Mouse (Mus musculus): ENCODE results near the gene Gm960. TPM values are rescaled to one million over a fixed set of nuclear protein-coding genes. Genes with fewer than 3 reads are reported as not detected.

The Gm960 gene
- polyA plus RNA-seq, 1 experiment from 2014 or later, result 4.7 TPM

DNA sequence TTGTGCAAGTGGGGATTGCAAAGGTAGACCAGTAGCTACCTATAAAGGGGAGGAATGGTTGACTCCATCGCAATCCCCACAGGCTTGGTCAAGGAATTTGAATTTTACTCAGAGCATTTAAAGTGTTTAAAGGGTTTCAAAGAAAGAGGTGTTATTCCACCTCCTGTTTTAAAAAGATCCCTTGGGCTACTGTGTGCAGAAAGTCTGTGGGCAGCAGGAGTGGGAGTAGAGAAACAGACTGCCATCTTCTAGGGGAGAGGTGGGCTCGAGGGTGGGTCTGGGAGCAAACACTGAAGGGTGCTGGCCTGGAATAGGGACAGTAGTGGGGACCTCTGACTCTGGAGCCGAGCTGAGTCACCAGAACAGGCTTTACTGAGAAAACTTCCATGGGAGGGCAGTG is 34.6 kb upstream of the Gm960 start:
- no peak for ATAC-seq (ENCODE audit: insufficient number of reproducible peaks, insufficient read depth, low FRiP score, low TSS enrichment)
- Histone ChIP-seq H3K4me3 (no peak overlapping the region), H3K9me3 (no peaks in the 10 kb centered on the region), H3K36me3 (peaks cover 2% of the 10 kb centered on the region), H3K9ac (no peak overlapping the region), H3K4me1 (no peaks in the 10 kb centered on the region), H3K27ac (no peak overlapping the region), H3K27me3 (no peaks in the 10 kb centered on the region), H3K4me2 (replicated peaks) (no peak overlapping the region)
- 79% methylated on average over 3 of the region's 3 CpGs for WGBS

DNA sequence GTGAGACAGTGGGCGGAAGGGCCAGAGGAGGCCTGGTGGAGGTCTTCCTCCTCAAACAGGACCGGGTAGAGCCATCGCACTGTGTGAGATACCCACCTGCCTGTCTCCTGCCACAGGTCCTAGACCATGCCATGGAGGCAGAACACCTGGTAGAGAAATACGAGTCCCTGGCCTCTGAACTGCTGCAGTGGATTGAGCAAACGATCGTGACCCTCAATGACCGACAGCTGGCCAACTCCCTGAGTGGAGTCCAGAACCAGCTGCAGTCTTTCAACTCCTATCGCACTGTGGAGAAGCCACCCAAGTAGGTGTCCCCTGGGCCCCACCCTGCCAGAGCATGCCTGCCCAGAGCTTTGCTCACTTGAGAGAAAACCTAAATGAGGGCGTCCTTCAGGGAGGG is 30.7 kb upstream of the Gm960 start:
- no peak for ATAC-seq (ENCODE audit: insufficient number of reproducible peaks, insufficient read depth, low FRiP score, low TSS enrichment)
- no peak overlapping the region for H3K9ac ChIP-seq
- H3K27ac ChIP-seq, result no peak overlapping the region
- 80% methylated on average over 9 of the region's 9 CpGs for WGBS
- no peak overlapping the region for H3K4me2 ChIP-seq (replicated peaks)
- no peak overlapping the region for H3K4me3 ChIP-seq
- no peaks in the 10 kb centered on the region for H3K36me3 ChIP-seq
- no peaks in the 10 kb centered on the region for H3K27me3 ChIP-seq
- no peaks in the 10 kb centered on the region for H3K9me3 ChIP-seq
- H3K4me1 ChIP-seq, result no peaks in the 10 kb centered on the region

DNA sequence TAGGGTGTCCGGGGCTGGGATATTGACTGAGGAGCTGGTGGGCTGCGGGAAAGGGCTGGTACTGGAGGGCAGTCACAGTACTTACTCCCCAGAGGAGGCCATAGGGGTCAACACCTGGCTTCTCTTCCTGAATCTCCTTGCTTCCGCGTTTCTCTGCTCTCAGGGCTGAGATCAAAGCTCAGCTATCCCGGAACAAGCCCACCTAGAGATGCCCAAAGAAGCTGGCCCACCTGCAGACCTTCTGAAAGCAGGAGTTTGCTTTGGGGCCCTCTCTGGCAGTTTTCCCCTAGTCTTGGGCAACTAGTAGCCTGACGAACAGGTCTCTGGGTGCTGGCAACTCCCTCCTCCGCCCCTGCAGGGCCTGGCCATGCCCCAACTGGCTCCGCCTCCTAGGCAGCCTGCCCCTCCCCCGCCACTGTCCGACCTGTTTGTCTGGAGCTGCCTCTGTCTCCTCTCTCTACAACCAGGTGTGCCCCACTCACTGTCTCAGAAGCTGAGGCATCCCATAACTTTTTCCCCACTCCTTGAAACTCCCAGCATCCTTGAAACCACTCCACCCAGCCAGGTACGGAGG is 22.3 kb upstream of the Gm960 start:
- Histone ChIP-seq H3K4me3 (peak overlapping the region; percentile 18), H3K36me3 (no peaks in the 10 kb centered on the region), H3K9me3 (0 out of 2 replicates have a peak, but pooled peaks cover 3% of the 10 kb centered on the region), H3K9ac (no peak overlapping the region), H3K4me1 (0 out of 2 replicates have a peak, but pooled peaks cover 15% of the 10 kb centered on the region), H3K4me2 (replicated peaks) (peak overlapping the region; percentile 30), H3K27ac (no peak overlapping the region), H3K27me3 (peaks cover 7% of the 10 kb centered on the region; the same call in 1 of the 2 replicates)
- ATAC-seq (ENCODE audit: insufficient number of reproducible peaks, insufficient read depth, low FRiP score, low TSS enrichment), result no peak
- WGBS, result 13% methylated on average over 11 of the region's 11 CpGs

DNA sequence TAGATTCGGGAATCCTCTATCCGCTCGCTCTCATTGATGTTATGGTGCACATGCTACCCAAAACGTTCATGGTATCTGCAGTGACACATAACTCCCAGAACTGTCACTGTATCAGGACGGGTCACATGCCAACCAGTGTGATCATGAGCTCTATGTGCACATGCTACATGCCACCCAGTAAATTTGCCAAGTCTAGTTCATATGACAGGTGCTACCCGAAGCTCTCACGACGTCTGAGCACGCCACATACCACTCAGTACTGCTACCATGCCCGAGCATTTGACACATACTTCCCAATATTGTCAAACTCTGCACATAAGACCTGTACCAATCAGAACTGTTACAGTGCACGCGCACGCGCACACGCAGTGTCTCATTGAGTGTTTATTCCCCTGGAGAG is 21.6 kb upstream of the Gm960 start:
- Histone ChIP-seq H3K27ac (no peak overlapping the region), H3K9ac (no peak overlapping the region), H3K4me2 (replicated peaks) (no peak overlapping the region), H3K27me3 (peaks cover 11% of the 10 kb centered on the region; the same call in 1 of the 2 replicates), H3K9me3 (0 out of 2 replicates have a peak, but pooled peaks cover 3% of the 10 kb centered on the region), H3K36me3 (no peaks in the 10 kb centered on the region), H3K4me3 (no peak overlapping the region), H3K4me1 (0 out of 2 replicates have a peak, but pooled peaks cover 15% of the 10 kb centered on the region)
- ATAC-seq (ENCODE audit: insufficient number of reproducible peaks, insufficient read depth, low FRiP score, low TSS enrichment), result no peak
- 76% methylated on average over 15 of the region's 15 CpGs for WGBS

DNA sequence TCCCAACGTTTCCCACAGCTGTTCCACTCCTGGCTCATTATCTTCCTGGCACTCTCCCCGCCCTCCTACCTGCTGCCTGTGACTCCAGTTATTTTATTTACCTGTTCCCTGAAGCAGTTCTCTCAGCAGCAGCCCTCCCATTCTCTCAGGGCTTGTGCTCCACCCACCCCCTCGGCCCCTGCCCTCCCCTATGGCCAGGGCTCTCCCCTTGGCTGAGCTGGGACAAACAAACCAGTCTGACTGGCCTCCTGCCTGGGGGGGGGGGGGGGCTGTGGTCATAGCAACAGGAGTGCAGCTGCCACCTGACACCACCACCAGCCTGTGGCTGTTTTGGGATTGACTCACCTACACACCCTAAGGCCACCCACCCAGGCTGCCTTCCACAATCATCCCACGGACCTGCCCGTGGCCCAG is 20.9 kb upstream of the Gm960 start:
- Histone ChIP-seq H3K36me3 (no peaks in the 10 kb centered on the region), H3K27me3 (peaks cover 18% of the 10 kb centered on the region), H3K9me3 (0 out of 2 replicates have a peak, but pooled peaks cover 3% of the 10 kb centered on the region), H3K27ac (no peak overlapping the region), H3K4me1 (0 out of 2 replicates have a peak, but pooled peaks cover 15% of the 10 kb centered on the region), H3K4me2 (replicated peaks) (no peak overlapping the region), H3K4me3 (no peak overlapping the region), H3K9ac (no peak overlapping the region)
- WGBS, result 12% methylated on average over 5 of the region's 5 CpGs
- ATAC-seq (ENCODE audit: insufficient number of reproducible peaks, insufficient read depth, low FRiP score, low TSS enrichment), result peak; percentile 53; the same call in 1 of the 2 replicates

DNA sequence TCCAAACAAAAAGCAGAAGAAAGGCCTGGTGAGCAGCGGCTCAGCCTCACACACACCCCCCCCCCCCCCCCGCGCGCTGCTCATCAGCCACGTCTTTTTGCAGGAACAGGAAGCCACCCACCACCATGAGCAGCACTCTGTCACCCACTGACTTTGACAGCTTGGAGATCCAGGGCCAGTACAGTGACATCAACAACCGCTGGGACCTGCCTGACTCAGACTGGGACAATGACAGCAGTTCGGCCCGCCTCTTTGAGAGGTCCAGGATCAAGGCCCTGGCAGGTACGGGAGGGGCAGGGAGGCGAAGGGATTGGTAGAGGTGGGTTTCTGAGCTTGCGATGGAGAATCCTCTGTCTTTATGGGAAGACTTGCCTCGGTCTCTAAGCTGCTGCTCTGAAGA is 20.2 kb upstream of the Gm960 start:
- ATAC-seq (ENCODE audit: insufficient number of reproducible peaks, insufficient read depth, low FRiP score, low TSS enrichment), result no peak
- H3K4me2 ChIP-seq (replicated peaks), result no peak overlapping the region
- 25% methylated on average over 12 of the region's 12 CpGs for WGBS

DNA sequence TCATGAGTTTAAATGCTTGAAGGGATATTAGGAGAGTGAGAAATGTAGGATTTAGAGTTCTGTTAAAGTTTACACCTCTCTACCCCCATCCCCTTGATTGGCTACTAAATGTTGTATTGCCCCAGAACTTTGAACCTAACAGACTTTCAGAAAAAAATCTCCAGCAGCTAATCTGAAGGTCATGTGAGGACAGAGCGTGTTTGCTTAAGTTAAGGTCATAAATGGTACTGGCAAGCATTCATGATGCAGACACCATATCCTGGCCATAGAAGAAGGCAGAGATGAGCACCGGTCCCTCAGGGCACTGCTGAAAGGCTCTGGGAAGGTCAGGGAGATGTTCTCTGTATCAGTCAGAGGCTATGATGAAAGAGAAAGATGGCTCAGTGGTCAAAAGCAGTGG is 18.8 kb upstream of the Gm960 start:
- WGBS, result 94% methylated on average over 2 of the region's 2 CpGs
- no peak for ATAC-seq (ENCODE audit: insufficient number of reproducible peaks, insufficient read depth, low FRiP score, low TSS enrichment)
- no peak overlapping the region for H3K4me3 ChIP-seq
- H3K27ac ChIP-seq, result no peak overlapping the region
- no peaks in the 10 kb centered on the region for H3K36me3 ChIP-seq
- H3K9me3 ChIP-seq, result 0 out of 2 replicates have a peak, but pooled peaks cover 3% of the 10 kb centered on the region
- H3K9ac ChIP-seq, result no peak overlapping the region
- H3K27me3 ChIP-seq, result peaks cover 37% of the 10 kb centered on the region
- no peak overlapping the region for H3K4me2 ChIP-seq (replicated peaks)
- peaks cover 20% of the 10 kb centered on the region for H3K4me1 ChIP-seq

More for the DNA sequence above, 20.2 kb upstream of the Gm960 start:
- Histone ChIP-seq H3K4me3 (no peak overlapping the region), H3K27ac (no peak overlapping the region), H3K36me3 (no peaks in the 10 kb centered on the region), H3K4me1 (0 out of 2 replicates have a peak, but pooled peaks cover 15% of the 10 kb centered on the region), H3K9me3 (0 out of 2 replicates have a peak, but pooled peaks cover 3% of the 10 kb centered on the region), H3K27me3 (peaks cover 25% of the 10 kb centered on the region), H3K9ac (no peak overlapping the region)

DNA sequence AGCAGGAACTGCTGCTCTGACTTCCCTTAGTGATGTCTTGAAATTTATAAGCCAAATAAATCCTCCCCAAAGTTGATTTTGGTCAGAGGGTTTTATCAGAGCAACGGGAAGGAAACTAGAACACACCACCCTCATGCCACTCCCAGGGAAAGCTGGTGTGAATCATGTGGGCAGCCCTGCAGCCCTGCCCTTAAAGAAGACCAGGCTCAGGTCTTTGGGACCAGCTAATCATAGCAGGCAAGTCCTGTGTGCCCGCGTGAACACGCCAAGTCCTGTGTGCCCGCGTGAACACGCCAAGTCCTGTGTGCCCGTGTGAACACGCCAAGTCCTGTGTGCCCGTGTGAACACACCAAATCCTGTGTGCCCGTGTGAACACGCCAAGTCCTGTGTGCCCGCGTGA is 18.3 kb upstream of the Gm960 start:
- Histone ChIP-seq H3K27ac (no peak overlapping the region), H3K36me3 (no peaks in the 10 kb centered on the region), H3K4me1 (peaks cover 22% of the 10 kb centered on the region), H3K9me3 (0 out of 2 replicates have a peak, but pooled peaks cover 3% of the 10 kb centered on the region), H3K27me3 (peaks cover 40% of the 10 kb centered on the region), H3K4me2 (replicated peaks) (no peak overlapping the region), H3K4me3 (no peak overlapping the region), H3K9ac (no peak overlapping the region)
- WGBS, result 96% methylated on average over 14 of the region's 14 CpGs
- no peak for ATAC-seq (ENCODE audit: insufficient number of reproducible peaks, insufficient read depth, low FRiP score, low TSS enrichment)

DNA sequence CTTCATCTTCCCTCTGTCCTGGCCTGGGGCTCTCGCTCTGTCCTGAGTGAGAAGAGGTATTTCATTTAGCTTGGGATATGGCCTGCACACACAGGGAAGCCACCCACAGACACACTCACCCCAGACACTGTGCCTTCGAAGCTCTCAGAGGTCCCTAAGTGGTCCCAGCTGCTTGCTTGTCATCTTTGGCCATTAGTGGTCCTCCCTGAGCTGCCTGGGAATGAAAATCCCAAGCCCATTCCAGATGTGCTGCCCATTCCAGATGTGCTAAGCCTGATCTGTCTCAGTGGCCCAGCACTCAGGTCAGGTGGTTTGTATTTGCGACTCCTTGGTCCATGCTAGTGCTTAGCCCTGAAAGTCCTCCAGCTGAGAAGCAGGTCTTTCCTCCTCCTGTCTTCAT is 15.4 kb upstream of the Gm960 start:
- Histone ChIP-seq H3K4me1 (peaks cover 13% of the 10 kb centered on the region), H3K4me3 (no peak overlapping the region), H3K27ac (no peak overlapping the region), H3K36me3 (no peaks in the 10 kb centered on the region), H3K4me2 (replicated peaks) (no peak overlapping the region), H3K9me3 (0 out of 2 replicates have a peak, but pooled peaks cover 3% of the 10 kb centered on the region), H3K9ac (no peak overlapping the region), H3K27me3 (peaks cover 48% of the 10 kb centered on the region)
- 28% methylated on average over 3 of the region's 3 CpGs for WGBS
- ATAC-seq (ENCODE audit: insufficient number of reproducible peaks, insufficient read depth, low FRiP score, low TSS enrichment), result no peak

DNA sequence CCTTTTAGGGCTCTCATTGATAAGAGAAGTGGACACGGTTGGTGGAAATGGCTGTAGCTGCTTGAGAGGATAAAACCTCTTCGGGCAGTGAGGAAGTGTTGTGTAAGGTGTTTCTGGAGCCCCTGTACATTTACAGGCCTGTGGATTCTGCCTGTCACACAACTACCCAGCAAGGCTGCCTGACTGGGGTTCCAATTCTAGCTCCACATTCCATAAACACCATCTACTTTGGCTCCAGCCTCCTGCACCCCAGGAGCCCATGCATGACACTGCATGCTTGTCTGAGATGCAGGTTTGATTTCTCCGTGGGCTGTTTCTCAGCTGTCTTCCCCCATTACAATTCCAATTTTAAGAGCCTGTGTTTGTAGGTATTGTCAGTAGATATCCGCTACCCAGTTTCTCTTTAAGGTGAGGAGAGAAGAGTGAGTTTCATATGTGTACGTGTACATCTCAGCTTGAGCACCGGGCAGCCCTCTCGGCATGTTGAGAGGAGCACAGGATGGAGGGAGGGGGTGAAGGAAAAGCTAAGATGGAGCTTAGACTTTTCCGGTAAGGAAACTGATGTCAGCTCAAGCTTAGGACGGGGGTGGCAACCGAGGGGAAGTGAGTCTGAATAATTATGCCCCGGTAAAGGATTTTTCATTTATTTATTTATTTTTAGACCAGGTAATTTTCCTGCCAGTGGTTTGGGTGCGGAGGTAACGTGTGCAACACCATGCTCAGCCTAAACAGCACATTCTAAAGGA is 14.5 kb upstream of the Gm960 start:
- Histone ChIP-seq H3K4me2 (replicated peaks) (peak overlapping the region; percentile 98), H3K4me1 (peaks cover 13% of the 10 kb centered on the region), H3K9ac (peak overlapping the region; percentile 63), H3K27ac (no peak overlapping the region), H3K36me3 (no peaks in the 10 kb centered on the region), H3K27me3 (peaks cover 48% of the 10 kb centered on the region), H3K4me3 (peak overlapping the region; percentile 64), H3K9me3 (0 out of 2 replicates have a peak, but pooled peaks cover 3% of the 10 kb centered on the region)
- WGBS, result 29% methylated on average over 13 of the region's 13 CpGs
- no peak for ATAC-seq (ENCODE audit: insufficient number of reproducible peaks, insufficient read depth, low FRiP score, low TSS enrichment)

DNA sequence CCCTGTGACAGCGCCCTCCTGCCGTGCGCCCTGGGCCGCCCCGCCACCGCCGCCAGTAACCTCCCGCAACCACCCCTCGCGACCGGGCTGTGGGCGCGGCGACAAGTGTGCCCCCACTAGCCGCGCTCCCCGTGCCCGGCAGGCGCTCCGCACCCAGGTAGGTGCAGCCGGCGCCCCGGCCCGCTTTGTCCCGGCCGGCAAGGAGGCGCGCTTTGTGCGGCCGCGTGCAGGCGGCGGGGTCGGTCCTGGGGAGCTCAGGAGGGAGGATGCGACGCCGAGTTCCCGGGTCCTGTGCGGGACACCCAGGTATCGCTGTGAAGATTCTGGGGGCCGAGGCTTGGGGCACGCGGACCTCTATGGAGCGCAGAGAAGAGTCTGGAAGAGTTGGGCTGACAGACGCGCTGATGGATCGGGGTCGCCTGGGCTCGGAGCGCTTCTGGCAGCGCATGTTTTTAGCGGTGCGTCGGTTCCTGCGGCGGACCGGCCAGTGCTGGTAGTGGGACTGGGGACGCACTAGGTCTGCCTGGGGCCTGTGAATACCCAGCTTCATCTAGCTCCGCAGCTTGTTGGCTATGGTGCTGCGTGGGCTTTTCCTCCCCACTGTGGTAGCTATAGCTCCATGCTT is 13.8 kb upstream of the Gm960 start:
- peaks cover 48% of the 10 kb centered on the region for H3K27me3 ChIP-seq
- H3K36me3 ChIP-seq, result no peaks in the 10 kb centered on the region
- H3K4me2 ChIP-seq (replicated peaks), result peak overlapping the region; percentile 98
- ATAC-seq (ENCODE audit: insufficient number of reproducible peaks, insufficient read depth, low FRiP score, low TSS enrichment), result 0 out of 2 replicates have a peak, but pooled peaks have one; percentile 56
- no peak overlapping the region for H3K27ac ChIP-seq
- H3K4me1 ChIP-seq, result peaks cover 13% of the 10 kb centered on the region
- H3K4me3 ChIP-seq, result peak overlapping the region; percentile 64
- WGBS, result under 1% methylated on average over 58 of the region's 60 CpGs
- H3K9ac ChIP-seq, result peak overlapping the region; percentile 63
- H3K9me3 ChIP-seq, result no peaks in the 10 kb centered on the region
